Mouse (Mus musculus) thymus, adult 2 months (tissue): ENCODE measurements around the gene Fhl3.

ENCODE experiments used
- CTCF ChIP-seq: fragments of 200-500 bp; IDR thresholded peaks from 2 replicates; pipeline ENCODE4 v1.5.1; 2012; ENCODE audit warnings: mild to moderate bottlenecking, control low read depth, low read length, moderate library complexity, borderline replicate concordance; ENCODE audit not compliant: control insufficient read depth, poor library complexity, insufficient read depth; ENCODE audit errors: extremely low read depth
- POLR2A ChIP-seq: fragments of 200-500 bp; IDR thresholded peaks from 2 replicates; pipeline ENCODE4 v1.6.1; 2012; ENCODE audit warnings: mild to moderate bottlenecking, low read length, control low read depth, moderate library complexity; ENCODE audit not compliant: control insufficient read depth, poor library complexity, insufficient read depth; ENCODE audit errors: extremely low read depth

DNA sequence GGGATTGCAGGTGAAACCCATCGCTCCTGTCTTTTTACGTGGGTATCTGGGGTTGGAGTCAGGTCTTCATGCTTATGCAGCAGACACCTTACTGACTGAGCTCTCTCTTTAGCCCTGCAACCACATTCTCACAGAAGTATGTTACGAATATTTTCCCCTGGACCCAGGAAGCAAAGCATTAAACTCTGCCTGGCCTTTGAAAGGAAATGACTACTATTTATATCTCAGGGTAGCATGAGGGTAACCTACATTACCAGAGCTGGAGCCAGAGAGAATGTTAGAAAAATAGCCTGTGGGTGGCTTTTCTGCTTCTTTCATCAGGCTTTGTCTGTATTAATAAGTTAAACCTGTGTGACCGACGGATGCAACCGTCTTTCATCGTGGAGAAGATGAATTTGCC is 55.0 kb downstream of the Fhl3 start:
- TF ChIP-seq CTCF (no peak), POLR2A (no peak)
